12 mouse cellular contexts compared by ENCODE assay signal in genomic region chr4:132491057-132491456, GRCm38 (mm10).
"Had no signal": no experiment of that assay in that cellular context is flagged by ENCODE, and none has a peak within 500 bp of the region (broad histone marks: within the 10 kb centered on the region; RNA-seq: fewer than 3 reads in every experiment).

No protein-coding gene starts in this region.

- H3K27me3 ChIP-seq: midbrain, embryonic 12.5 days; neural tube, embryonic 12.5 days; stomach, embryonic 15.5 days had no signal

- H3K9me3 ChIP-seq: midbrain, embryonic 10.5 days; midbrain, embryonic 12.5 days; neural tube, embryonic 12.5 days; stomach, embryonic 15.5 days had no signal

- H3K4me3 ChIP-seq: midbrain, embryonic 10.5 days; midbrain, embryonic 12.5 days; neural tube, embryonic 12.5 days; stomach, embryonic 15.5 days had no signal

- H3K27ac ChIP-seq: midbrain, embryonic 10.5 days; midbrain, embryonic 12.5 days; neural tube, embryonic 12.5 days; stomach, embryonic 15.5 days; stomach, postnatal 0 days had no signal

- H3K4me1 ChIP-seq: midbrain, embryonic 12.5 days; stomach, embryonic 15.5 days had no signal

- H3K4me2 ChIP-seq: lung, embryonic 14.5 days; midbrain, embryonic 12.5 days; neural tube, embryonic 12.5 days; stomach, embryonic 15.5 days had no signal

- H3K9ac ChIP-seq: lung, embryonic 14.5 days; midbrain, embryonic 12.5 days; neural tube, embryonic 12.5 days; stomach, embryonic 15.5 days had no signal

- DNase-seq: midbrain, embryonic 14.5 days; right cerebral cortex, postnatal 14 days; thymus, adult 2 months; thymus, postnatal 25 days; thymus, postnatal 4 days had no signal

- ATAC-seq: midbrain, embryonic 16.5 days had no signal
